Comparison of ENCODE assay signal across 8 mouse cellular contexts in genomic region chr4:114947395-114947794, GRCm38 (mm10). TPM values are rescaled to one million over a fixed set of nuclear protein-coding genes. Genes with fewer than 3 reads are reported as not detected.
DNase-seq lines count a peak whose midpoint lies in the region; ATAC-seq and TF ChIP-seq lines count a peak whose summit lies in the region.

No protein-coding gene starts in this region.

- CTCF ChIA-PET in Patski (lab: Charles Lee) = interaction anchor here (0.6 to 2.2 kb wide), 21 partner anchors 9 to 306 kb away, joined by 3 to 13 read pairs (median 5); no protein-coding TSS in a partner anchor

- ATAC-seq in Patski = peak; percentile 67
- ATAC-seq in megakaryocyte-erythroid progenitor cell, adult 5-6 weeks (replicated peaks; ENCODE audit: low FRiP score, low TSS enrichment, poor library complexity, severe bottlenecking) = peak; percentile 96

- no peak for DNase-seq in Patski (ENCODE audit: low read depth, low spot score)
- DNase-seq in cerebellum, adult 9-11 months = peak; percentile 33
- DNase-seq in frontal cortex, adult 2 months (ENCODE audit: extremely low spot score in 1 of 2, low spot score in 1 of 2) = peak; percentile 62 to 94
- peak; percentile 76 for DNase-seq in induced T-regulatory cell, adult 2 months (ENCODE audit: low read depth)
- peak; percentile 77 to 91 for DNase-seq in left cerebral cortex, adult 2 months (ENCODE audit: extremely low spot score in 1 of 2, low spot score in 2 of 2)
- peak; percentile 84 for DNase-seq in right cerebral cortex, postnatal 14 days
- peak; percentile 86 for DNase-seq in urinary bladder, postnatal 14 days (ENCODE audit: low spot score)

- in situ Hi-C loops in Patski (cut with MboI; ENCODE audit: low pct_unique_long_range_greater_than_20kb) = loop anchor here (5.0 to 25.0 kb wide), 5 partner anchors 35 to 635 kb away; no protein-coding TSS in a partner anchor

- TF ChIP-seq CTCF in Patski (IDR thresholded peaks at IDR 0.05) = peak; percentile 76
- peak; percentile 93 for TF ChIP-seq CTCF in left cerebral cortex, adult 2 months (IDR thresholded peaks at IDR 0.05)

- no peak overlapping the region for H3K27ac ChIP-seq in left cerebral cortex, adult 2 months

- intact Hi-C loops in left cerebral cortex, adult 2 months (cut with DNase I) = loop anchor here (1.0 to 5.0 kb wide), 4 partner anchors 30 to 645 kb away; no protein-coding TSS in a partner anchor

- peaks cover 4% of the 10 kb centered on the region for H3K27me3 ChIP-seq in Patski

- no peak overlapping the region for H3K4me3 ChIP-seq in left cerebral cortex, adult 2 months

- POLR2A ChIA-PET in Patski (lab: Charles Lee) = no interaction called here

RNA-seq across cellular contexts. Expression of gene Foxe3, which starts 21.6 kb away (rescaled TPM):
- not detected for polyA plus RNA-seq in Patski (2021)
- polyA plus RNA-seq in frontal cortex, adult 2 months (2012; rRNA removed) = 0.18 and 0.29 TPM in 2 replicates
- total RNA-seq in left cerebral cortex, adult 2 months (2021) = not detected
- total RNA-seq in megakaryocyte-erythroid progenitor cell, adult 5-6 weeks (2014; fragmentation: Nextera tagmentation) = not detected in 2 replicates
- total RNA-seq in megakaryocyte-erythroid progenitor cell, adult 5-6 weeks (2017) = not detected in 2 replicates

RNA-seq across cellular contexts. Expression of gene Foxd2, which starts 38.7 kb away (rescaled TPM):
- 0.92 TPM for polyA plus RNA-seq in Patski (2021)
- 0.25 and 0.32 TPM in 2 replicates for polyA plus RNA-seq in frontal cortex, adult 2 months (2012; rRNA removed)
- under 1 TPM; 0.35 to 0.63 TPM for total RNA-seq in left cerebral cortex, adult 2 months (2021)
- total RNA-seq in megakaryocyte-erythroid progenitor cell, adult 5-6 weeks (2014; fragmentation: Nextera tagmentation) = 0.09 and 0.27 TPM in 2 replicates
- total RNA-seq in megakaryocyte-erythroid progenitor cell, adult 5-6 weeks (2017) = 1.2 TPM in 1 of 2 replicates, not detected in the other

RNA-seq across cellular contexts. Expression of gene Cmpk1, which starts 39.6 kb away (rescaled TPM):
- 85.5 TPM for polyA plus RNA-seq in Patski (2021)
- 53.5 and 60.1 TPM in 2 replicates for polyA plus RNA-seq in frontal cortex, adult 2 months (2012; rRNA removed)
- total RNA-seq in left cerebral cortex, adult 2 months (2021) = 10 to 100 TPM; 74.5 to 79.6 TPM
- total RNA-seq in megakaryocyte-erythroid progenitor cell, adult 5-6 weeks (2014; fragmentation: Nextera tagmentation) = 48.4 and 50.3 TPM in 2 replicates
- 136 and 147 TPM in 2 replicates for total RNA-seq in megakaryocyte-erythroid progenitor cell, adult 5-6 weeks (2017)

RNA-seq across cellular contexts. Expression of gene Stil, which starts 52.6 kb away (rescaled TPM):
- polyA plus RNA-seq in Patski (2021) = 6.4 TPM
- polyA plus RNA-seq in frontal cortex, adult 2 months (2012; rRNA removed) = 0.53 and 0.80 TPM in 2 replicates
- under 1 TPM; 0.36 to 0.98 TPM for total RNA-seq in left cerebral cortex, adult 2 months (2021)
- 22.9 and 27.8 TPM in 2 replicates for total RNA-seq in megakaryocyte-erythroid progenitor cell, adult 5-6 weeks (2014; fragmentation: Nextera tagmentation)
- total RNA-seq in megakaryocyte-erythroid progenitor cell, adult 5-6 weeks (2017) = 11.0 and 15.6 TPM in 2 replicates
